Mouse (Mus musculus) lung, postnatal 0 days (tissue): Measurements from ENCODE around the gene Fbxw17.

Source experiments
- CTCF ChIP-seq: IDR thresholded peaks from 2 replicates; pipeline ENCODE4 v1.5.1; 2016; ENCODE audit warnings: antibody characterized with exemption, mild to moderate bottlenecking
- EP300 ChIP-seq: IDR thresholded peaks from 2 replicates; pipeline ENCODE4 v1.6.1; 2016; ENCODE audit warnings: antibody characterized with exemption, mild to moderate bottlenecking, control low read depth

GRCm38 (mm10) chr13:50417389-50418183, at the start of gene Fbxw17:
- TF ChIP-seq CTCF (no peak), EP300 (no peak)
